Mouse (Mus musculus) CH12.LX (cell line): ENCODE measurements at regions not wholly inside any gene's neighbourhood (a gene's known extent, or its start where the extent isn't known, plus 50 kb on each side); places are given as distances from the start of the nearest gene placed in this dataset.

Experiments
- CTCF ChIP-seq, 2 experiments: IDR thresholded peaks in 1 of 2; conservative IDR thresholded peaks in 1 of 2; 2 replicates each; pipeline ENCODE4 v1.5.1; 2011 to 2012; ENCODE audit warnings: low read depth in 2 of 2, low read length in 2 of 2, improper control_type of control experiment in 1 of 2, inconsistent platforms in 1 of 2, mild to moderate bottlenecking in 1 of 2, moderate library complexity in 1 of 2
- EP300 ChIP-seq: IDR thresholded peaks from 2 replicates; pipeline ENCODE4 v1.6.1; 2011; ENCODE audit warnings: low read length, improper control_type of control experiment
- ETS1 ChIP-seq: conservative IDR thresholded peaks from 2 replicates; pipeline ENCODE4 v1.6.1; 2012; ENCODE audit warnings: low read depth, mild to moderate bottlenecking, inconsistent platforms, low read length, improper control_type of control experiment, moderate library complexity
- MAFK ChIP-seq: IDR thresholded peaks from 2 replicates; pipeline ENCODE4 v1.6.1; 2011; ENCODE audit warnings: low read length, improper control_type of control experiment; ENCODE audit not compliant: insufficient replicate concordance
- MAX ChIP-seq: IDR thresholded peaks from 2 replicates; pipeline ENCODE4 v1.6.1; 2011; ENCODE audit warnings: low read length, improper control_type of control experiment
- NRF1 ChIP-seq: IDR thresholded peaks from 2 replicates; pipeline ENCODE4 v1.6.1; 2014; ENCODE audit warnings: low read depth, mild to moderate bottlenecking, inconsistent platforms, low read length, improper control_type of control experiment, moderate library complexity
- POLR2A ChIP-seq: IDR thresholded peaks from 2 replicates; pipeline ENCODE4 v1.6.1; 2011; ENCODE audit warnings: low read depth, mild to moderate bottlenecking, improper control_type of control experiment, low read length
- RAD21 ChIP-seq: IDR thresholded peaks from 2 replicates; pipeline ENCODE4 v1.6.1; 2011; ENCODE audit warnings: low read depth, mild to moderate bottlenecking, low read length, improper control_type of control experiment, moderate library complexity
- ZKSCAN1 ChIP-seq: IDR thresholded peaks from 2 replicates; pipeline ENCODE4 v1.6.1; 2012; ENCODE audit warnings: low read depth, inconsistent platforms, low read length, improper control_type of control experiment, borderline replicate concordance
- ZNF384 ChIP-seq: IDR thresholded peaks from 2 replicates; pipeline ENCODE4 v1.6.1; 2012; ENCODE audit warnings: low read depth, low read length, improper control_type of control experiment, inconsistent platforms

GRCm38 (mm10) chr3:69667820-69668219, 54.0 kb upstream of the Nmd3 start:
- no peak for TF ChIP-seq NRF1
- no peak for TF ChIP-seq ZKSCAN1
- TF ChIP-seq CTCF (conservative IDR thresholded peaks at IDR 0.05 in 1 of 2, IDR thresholded peaks at IDR 0.05 in 1 of 2; ENCODE audit: low read depth in 2 of 2, low read length in 2 of 2), result no peak
- TF ChIP-seq ZNF384, result no peak
- no peak for TF ChIP-seq MAFK
- TF ChIP-seq POLR2A, result no peak
- no peak; the same call in 1 of the 2 replicates for TF ChIP-seq RAD21
- no peak for TF ChIP-seq MAX
- no peak for TF ChIP-seq ETS1
- no peak for TF ChIP-seq EP300
